Comparison of ENCODE assay signal across 28 mouse cellular contexts in genomic region chr13:101849416-101849815, GRCm38 (mm10).
"Had no signal": no experiment of that assay in that cellular context is flagged by ENCODE, and none has a peak within 500 bp of the region (broad histone marks: within the 10 kb centered on the region; RNA-seq: fewer than 3 reads in every experiment).

No protein-coding gene starts in this region.

- H3K27me3 ChIP-seq: embryonic facial prominence, embryonic 12.5 days; embryonic facial prominence, embryonic 13.5 days; embryonic facial prominence, embryonic 15.5 days; forebrain, embryonic 12.5 days; forebrain, embryonic 13.5 days; forebrain, embryonic 15.5 days had no signal

- H3K9me3 ChIP-seq: embryonic facial prominence, embryonic 10.5 days; embryonic facial prominence, embryonic 12.5 days; embryonic facial prominence, embryonic 13.5 days; embryonic facial prominence, embryonic 15.5 days; forebrain, embryonic 10.5 days; forebrain, embryonic 12.5 days; forebrain, embryonic 13.5 days; forebrain, embryonic 15.5 days had no signal

- H3K4me1 ChIP-seq: embryonic facial prominence, embryonic 12.5 days; embryonic facial prominence, embryonic 13.5 days; forebrain, embryonic 10.5 days; forebrain, embryonic 12.5 days; forebrain, embryonic 13.5 days; forebrain, embryonic 15.5 days had no signal

- H3K4me3 ChIP-seq: embryonic facial prominence, embryonic 10.5 days; embryonic facial prominence, embryonic 12.5 days; embryonic facial prominence, embryonic 13.5 days; embryonic facial prominence, embryonic 15.5 days; erythroblast, embryonic 14.5 days; forebrain, embryonic 10.5 days; forebrain, embryonic 12.5 days; forebrain, embryonic 13.5 days; forebrain, embryonic 15.5 days; gastrocnemius, adult 2 months had no signal

- H3K9ac ChIP-seq: embryonic facial prominence, embryonic 12.5 days; embryonic facial prominence, embryonic 13.5 days; embryonic facial prominence, embryonic 15.5 days; forebrain, embryonic 12.5 days; forebrain, embryonic 13.5 days; forebrain, embryonic 15.5 days; forebrain, postnatal 0 days had no signal

- H3K4me2 ChIP-seq: embryonic facial prominence, embryonic 12.5 days; embryonic facial prominence, embryonic 13.5 days; embryonic facial prominence, embryonic 15.5 days; forebrain, embryonic 12.5 days; forebrain, embryonic 13.5 days; forebrain, embryonic 15.5 days had no signal

- H3K36me3 ChIP-seq: embryonic facial prominence, embryonic 10.5 days; embryonic facial prominence, embryonic 12.5 days; embryonic facial prominence, embryonic 13.5 days; embryonic facial prominence, embryonic 15.5 days; forebrain, embryonic 10.5 days; forebrain, embryonic 12.5 days; forebrain, embryonic 15.5 days had no signal

- ATAC-seq: forebrain, embryonic 13.5 days; forebrain, embryonic 14.5 days; forebrain, embryonic 15.5 days; forebrain, embryonic 16.5 days; forebrain, postnatal 0 days had no signal

- DNase-seq: cerebellum, adult 2 months; cerebellum, adult 8-10 months; cerebellum, adult 9-10 months; cerebellum, adult 9-11 months; cerebellum, postnatal 10 days; cerebellum, postnatal 14 days; cerebellum, postnatal 25 days; cerebellum, postnatal 36 days; embryo, embryonic 11 days; forebrain, postnatal 0 days; gastrocnemius, adult 2 months; gastrocnemius, postnatal 10 days; gastrocnemius, postnatal 14 days; gastrocnemius, postnatal 25 days; gastrocnemius, postnatal 36 days; heart, adult 11 months; heart, adult 18-20 months had no signal

- H3K27ac ChIP-seq: embryonic facial prominence, embryonic 10.5 days; embryonic facial prominence, embryonic 12.5 days; embryonic facial prominence, embryonic 13.5 days; forebrain, embryonic 10.5 days; forebrain, embryonic 12.5 days; forebrain, embryonic 13.5 days; forebrain, embryonic 15.5 days had no signal
